Mouse (Mus musculus): ENCODE measurements around the gene Sdr39u1. TPM values are rescaled to one million over a fixed set of nuclear protein-coding genes. Genes with fewer than 3 reads are reported as not detected.

Sdr39u1 gene
- polyA plus RNA-seq (2014; fragmentation: Illumina TruSeq; extraction: RNeasy Lipid Tissue Mini Kit (QIAGEN cat#74804); ENCODE audit: low read depth, low replicate concordance), result 15.9 TPM

DNA sequence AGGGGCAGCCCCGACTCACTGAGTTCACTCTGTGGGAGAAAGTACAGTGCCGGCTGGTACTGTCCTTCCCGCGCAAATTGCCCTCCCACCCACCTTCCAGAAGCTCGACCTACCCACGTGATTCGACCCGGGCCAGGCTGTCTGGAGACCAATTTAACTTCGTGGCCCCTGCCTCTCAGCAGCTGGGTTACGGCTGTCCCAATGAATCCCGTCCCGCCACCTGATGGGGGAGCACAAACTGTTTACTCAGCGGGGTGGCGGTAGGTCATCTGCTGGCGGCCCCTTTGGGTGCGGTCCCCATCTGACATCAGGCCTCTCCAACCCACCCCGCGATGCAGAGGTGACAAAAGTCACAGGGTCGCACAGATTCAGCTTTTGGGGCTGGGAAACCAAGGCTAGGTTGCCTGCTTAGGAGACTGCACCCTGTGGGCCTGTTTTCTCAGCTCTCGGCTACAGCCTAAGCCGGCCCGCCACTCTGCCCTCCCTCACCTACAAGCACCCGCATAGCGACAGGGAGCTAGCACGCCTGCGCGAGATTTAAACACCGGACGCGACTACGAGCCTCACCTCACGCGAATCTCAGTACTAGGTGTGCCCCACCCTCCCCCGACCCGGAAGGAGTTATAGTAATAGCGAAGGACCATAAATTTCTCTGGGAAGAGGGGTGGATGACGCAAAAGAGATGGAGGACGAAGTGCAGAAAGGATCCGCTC lies at the start of gene Sdr39u1:
Gene Sdr39u1 (minus strand): TSS at position 593 of the 713 bp plus-strand sequence.

GRCm38 (mm10) chr14:55944575-55944974 lies 44.5 kb upstream of the Sdr39u1 start, which contains the start of gene Cma1:
Gene Cma1, minus strand, starts transcription at chr14:55944675.

DNA sequence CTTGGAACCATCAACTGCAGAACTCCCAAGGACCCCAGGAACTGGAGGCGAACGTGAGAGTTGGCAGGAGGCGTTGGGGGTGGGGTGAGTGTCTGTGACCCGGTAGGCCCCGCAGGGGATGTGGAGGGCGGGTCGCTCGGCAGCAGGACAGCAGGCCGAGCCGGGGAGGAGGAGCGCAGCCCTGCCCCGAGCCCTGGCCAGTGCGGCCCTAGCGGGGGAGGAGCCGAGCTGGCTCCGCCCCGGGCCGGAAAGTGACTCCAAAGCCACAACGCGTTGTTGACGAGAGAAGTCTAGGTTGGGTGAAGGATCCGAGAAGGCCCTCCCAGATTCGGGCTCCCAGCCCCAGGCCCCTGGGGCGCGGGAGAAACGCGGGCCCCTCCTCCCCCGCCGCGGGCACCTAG lies 15.4 kb downstream of the Sdr39u1 start, which contains the start of gene Khnyn:
Gene Khnyn (plus strand): TSS at position 235 of the 401 bp plus-strand sequence.

DNA sequence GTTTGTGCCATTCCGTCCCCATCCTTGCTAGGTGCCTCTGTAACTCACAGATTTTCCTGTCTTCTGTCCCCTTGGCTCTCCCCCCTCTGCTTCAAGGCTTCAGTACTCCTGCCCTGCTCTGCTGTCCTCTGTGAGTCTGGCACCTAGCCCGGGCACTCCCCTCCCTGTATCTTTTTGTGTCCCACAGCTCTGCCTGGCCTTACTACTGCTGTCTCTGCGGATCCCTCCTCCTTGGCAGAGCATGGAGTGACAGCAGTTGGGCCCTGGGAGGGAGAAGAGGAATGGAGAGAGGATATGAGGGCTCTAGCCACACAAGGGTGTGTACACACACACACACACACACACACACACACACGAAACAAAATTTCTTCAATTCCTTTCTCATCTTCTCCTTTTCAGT lies 15.9 kb downstream of the Sdr39u1 start, which contains the start of gene Cbln3:
Gene Cbln3 (minus strand): TSS at position 227 of the 400 bp plus-strand sequence.

GRCm38 (mm10) chr14:55853621-55854285 lies 46.3 kb downstream of the Sdr39u1 start, which contains the start of gene Nynrin:
Gene Nynrin, plus strand, starts transcription at chr14:55854010.

Other genes with a start within 250 kb of the Sdr39u1 start
- gene Mdp1, start 239.8 kb downstream of the Sdr39u1 start, polyA plus RNA-seq (2014; fragmentation: Illumina TruSeq; extraction: RNeasy Lipid Tissue Mini Kit (QIAGEN cat#74804); ENCODE audit: low read depth, low replicate concordance), result 4.4 TPM
- gene Gmpr2, start 228.4 kb downstream of the Sdr39u1 start, polyA plus RNA-seq (2014; fragmentation: Illumina TruSeq; extraction: RNeasy Lipid Tissue Mini Kit (QIAGEN cat#74804); ENCODE audit: low read depth, low replicate concordance), result 54.2 TPM
- 54.1 TPM for gene Nedd8, start 228.2 kb downstream of the Sdr39u1 start, polyA plus RNA-seq (2014; fragmentation: Illumina TruSeq; extraction: RNeasy Lipid Tissue Mini Kit (QIAGEN cat#74804); ENCODE audit: low read depth, low replicate concordance)
- 18.0 TPM for gene Tinf2, start 218.5 kb downstream of the Sdr39u1 start, polyA plus RNA-seq (2014; fragmentation: Illumina TruSeq; extraction: RNeasy Lipid Tissue Mini Kit (QIAGEN cat#74804); ENCODE audit: low read depth, low replicate concordance)
- not detected for gene Tgm1, start 186.4 kb downstream of the Sdr39u1 start, polyA plus RNA-seq (2014; fragmentation: Illumina TruSeq; extraction: RNeasy Lipid Tissue Mini Kit (QIAGEN cat#74804); ENCODE audit: low read depth, low replicate concordance)
- gene Rabggta, start 178.0 kb downstream of the Sdr39u1 start, polyA plus RNA-seq (2014; fragmentation: Illumina TruSeq; extraction: RNeasy Lipid Tissue Mini Kit (QIAGEN cat#74804); ENCODE audit: low read depth, low replicate concordance), result 0.35 TPM
- gene Dhrs1, start 154.6 kb downstream of the Sdr39u1 start, polyA plus RNA-seq (2014; fragmentation: Illumina TruSeq; extraction: RNeasy Lipid Tissue Mini Kit (QIAGEN cat#74804); ENCODE audit: low read depth, low replicate concordance), result 45.7 TPM
- 53.9 TPM for gene Nop9, start 154.6 kb downstream of the Sdr39u1 start, polyA plus RNA-seq (2014; fragmentation: Illumina TruSeq; extraction: RNeasy Lipid Tissue Mini Kit (QIAGEN cat#74804); ENCODE audit: low read depth, low replicate concordance)
- gene Cideb, start 141.8 kb downstream of the Sdr39u1 start, polyA plus RNA-seq (2014; fragmentation: Illumina TruSeq; extraction: RNeasy Lipid Tissue Mini Kit (QIAGEN cat#74804); ENCODE audit: low read depth, low replicate concordance), result not detected
- not detected for gene Ltb4r2, start 138.9 kb downstream of the Sdr39u1 start, polyA plus RNA-seq (2014; fragmentation: Illumina TruSeq; extraction: RNeasy Lipid Tissue Mini Kit (QIAGEN cat#74804); ENCODE audit: low read depth, low replicate concordance)
- not detected for gene Ltb4r1, start 134.3 kb downstream of the Sdr39u1 start, polyA plus RNA-seq (2014; fragmentation: Illumina TruSeq; extraction: RNeasy Lipid Tissue Mini Kit (QIAGEN cat#74804); ENCODE audit: low read depth, low replicate concordance)
- gene Adcy4, start 116.2 kb downstream of the Sdr39u1 start, polyA plus RNA-seq (2014; fragmentation: Illumina TruSeq; extraction: RNeasy Lipid Tissue Mini Kit (QIAGEN cat#74804); ENCODE audit: low read depth, low replicate concordance), result 0.06 TPM
- gene Ripk3, start 111.4 kb downstream of the Sdr39u1 start, polyA plus RNA-seq (2014; fragmentation: Illumina TruSeq; extraction: RNeasy Lipid Tissue Mini Kit (QIAGEN cat#74804); ENCODE audit: low read depth, low replicate concordance), result 0.69 TPM
- 0.11 TPM for gene Nfatc4, start 77.1 kb downstream of the Sdr39u1 start, polyA plus RNA-seq (2014; fragmentation: Illumina TruSeq; extraction: RNeasy Lipid Tissue Mini Kit (QIAGEN cat#74804); ENCODE audit: low read depth, low replicate concordance)
- 0.03 TPM for gene Nynrin, start 46.3 kb downstream of the Sdr39u1 start, polyA plus RNA-seq (2014; fragmentation: Illumina TruSeq; extraction: RNeasy Lipid Tissue Mini Kit (QIAGEN cat#74804); ENCODE audit: low read depth, low replicate concordance)
- 0.38 TPM for gene Cbln3, start 15.9 kb downstream of the Sdr39u1 start, polyA plus RNA-seq (2014; fragmentation: Illumina TruSeq; extraction: RNeasy Lipid Tissue Mini Kit (QIAGEN cat#74804); ENCODE audit: low read depth, low replicate concordance)
- gene Khnyn, start 15.3 kb downstream of the Sdr39u1 start, polyA plus RNA-seq (2014; fragmentation: Illumina TruSeq; extraction: RNeasy Lipid Tissue Mini Kit (QIAGEN cat#74804); ENCODE audit: low read depth, low replicate concordance), result 2.2 TPM
- not detected for gene Cma1, start 44.4 kb upstream of the Sdr39u1 start, polyA plus RNA-seq (2014; fragmentation: Illumina TruSeq; extraction: RNeasy Lipid Tissue Mini Kit (QIAGEN cat#74804); ENCODE audit: low read depth, low replicate concordance)
- not detected for gene Cma2, start 50.7 kb upstream of the Sdr39u1 start, polyA plus RNA-seq (2014; fragmentation: Illumina TruSeq; extraction: RNeasy Lipid Tissue Mini Kit (QIAGEN cat#74804); ENCODE audit: low read depth, low replicate concordance)
- gene Mcpt1, start 117.7 kb upstream of the Sdr39u1 start, polyA plus RNA-seq (2014; fragmentation: Illumina TruSeq; extraction: RNeasy Lipid Tissue Mini Kit (QIAGEN cat#74804); ENCODE audit: low read depth, low replicate concordance), result not detected
- gene Mcpt9, start 130.2 kb upstream of the Sdr39u1 start, polyA plus RNA-seq (2014; fragmentation: Illumina TruSeq; extraction: RNeasy Lipid Tissue Mini Kit (QIAGEN cat#74804); ENCODE audit: low read depth, low replicate concordance), result not detected
- gene Mcpt2, start 141.7 kb upstream of the Sdr39u1 start, polyA plus RNA-seq (2014; fragmentation: Illumina TruSeq; extraction: RNeasy Lipid Tissue Mini Kit (QIAGEN cat#74804); ENCODE audit: low read depth, low replicate concordance), result not detected
- gene Mcpt4, start 162.0 kb upstream of the Sdr39u1 start, polyA plus RNA-seq (2014; fragmentation: Illumina TruSeq; extraction: RNeasy Lipid Tissue Mini Kit (QIAGEN cat#74804); ENCODE audit: low read depth, low replicate concordance), result 0.25 TPM
- not detected for gene Mcpt8, start 185.0 kb upstream of the Sdr39u1 start, polyA plus RNA-seq (2014; fragmentation: Illumina TruSeq; extraction: RNeasy Lipid Tissue Mini Kit (QIAGEN cat#74804); ENCODE audit: low read depth, low replicate concordance)
- not detected for gene Ctsg, start 202.3 kb upstream of the Sdr39u1 start, polyA plus RNA-seq (2014; fragmentation: Illumina TruSeq; extraction: RNeasy Lipid Tissue Mini Kit (QIAGEN cat#74804); ENCODE audit: low read depth, low replicate concordance)
- not detected for gene Gzme, start 220.3 kb upstream of the Sdr39u1 start, polyA plus RNA-seq (2014; fragmentation: Illumina TruSeq; extraction: RNeasy Lipid Tissue Mini Kit (QIAGEN cat#74804); ENCODE audit: low read depth, low replicate concordance)
- not detected for gene Gzmd, start 232.3 kb upstream of the Sdr39u1 start, polyA plus RNA-seq (2014; fragmentation: Illumina TruSeq; extraction: RNeasy Lipid Tissue Mini Kit (QIAGEN cat#74804); ENCODE audit: low read depth, low replicate concordance)

All from testis, adult 10 weeks (tissue).